In the genomic region with DNA sequence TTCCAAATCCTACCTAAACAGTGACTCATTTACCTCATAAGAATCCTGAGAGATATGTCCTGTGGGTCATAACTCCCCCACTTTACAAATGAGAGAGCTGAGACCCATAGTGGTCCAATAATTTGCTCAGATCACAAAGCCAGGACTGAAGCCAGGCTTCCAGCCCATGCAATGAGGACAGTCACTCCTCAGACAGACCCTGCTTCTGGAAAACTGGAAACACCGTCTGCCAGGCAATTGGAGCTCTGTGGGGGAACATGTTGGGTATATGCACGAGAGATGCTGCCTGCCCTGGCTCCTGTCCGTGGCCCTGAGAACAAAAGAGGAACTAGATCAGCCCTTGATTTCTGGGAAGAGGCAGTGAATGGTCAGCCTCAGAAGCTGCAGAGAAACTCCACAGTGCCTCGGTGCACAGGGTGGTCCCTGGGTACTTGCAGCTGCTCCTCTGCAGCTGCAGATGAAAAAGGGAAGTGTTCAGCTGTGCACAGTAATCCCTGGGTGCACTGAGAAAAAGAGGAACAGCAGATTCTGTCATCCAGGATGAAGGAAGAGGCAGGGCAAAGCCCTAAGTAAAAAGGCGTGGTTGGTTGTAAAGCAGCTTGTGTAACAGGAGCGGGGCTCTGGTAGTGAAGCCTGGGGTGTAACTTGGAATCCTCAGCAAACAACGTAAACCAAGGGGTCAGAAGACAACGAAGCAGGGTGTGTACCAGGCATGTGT, we compare ENCODE assay signal across 8 mouse cellular contexts. TPM values are rescaled to one million over a fixed set of nuclear protein-coding genes. Genes with fewer than 3 reads are reported as not detected.
A peak's percentile ranks its signal among the peaks of the same experiment; 100 is the strongest.
DNase-seq lines count a peak whose midpoint lies in the region; ATAC-seq and TF ChIP-seq lines count a peak whose summit lies in the region.
"Had no signal": no experiment of that assay in that cellular context is flagged by ENCODE, and none has a peak within 500 bp of the region (broad histone marks: within the 10 kb centered on the region; RNA-seq: fewer than 3 reads in every experiment).

No protein-coding gene starts in this region.

- H3K4me2 ChIP-seq in liver, embryonic 12.5 days = no peak overlapping the region
- peak overlapping the region; percentile 52 for H3K4me2 ChIP-seq in myocyte (ENCODE audit: low read depth)
- H3K4me2 ChIP-seq: stomach, embryonic 15.5 days had no signal

- WGBS in liver, embryonic 12.5 days (ENCODE audit: insufficient replicate concordance) = 11% methylated on average over 8 of the region's 8 CpGs

- no peaks in the 10 kb centered on the region for H3K27me3 ChIP-seq in liver, embryonic 12.5 days (replicated peaks)
- no peaks in the 10 kb centered on the region for H3K27me3 ChIP-seq in myocyte (ENCODE audit: control insufficient read depth, insufficient read depth, insufficient read length)
- H3K27me3 ChIP-seq: stomach, embryonic 15.5 days had no signal

- no peak overlapping the region for H3K9ac ChIP-seq in liver, embryonic 12.5 days
- H3K9ac ChIP-seq: stomach, embryonic 15.5 days had no signal

- H3K36me3 ChIP-seq in liver, embryonic 12.5 days = no peaks in the 10 kb centered on the region
- H3K36me3 ChIP-seq in myocyte (ENCODE audit: control insufficient read depth, insufficient read depth) = no peaks in the 10 kb centered on the region
- H3K36me3 ChIP-seq: stomach, embryonic 15.5 days had no signal

- no peak for ATAC-seq in liver, embryonic 12.5 days

- TF ChIP-seq POLR2A in brain, embryonic 14.5 days (IDR thresholded peaks at IDR 0.05; ENCODE audit: borderline replicate concordance, extremely low read depth, insufficient read depth, insufficient read length, poor library complexity, severe bottlenecking) = no peak
- no peak for TF ChIP-seq POLR2A in myocyte (IDR thresholded peaks at IDR 0.05; ENCODE audit: insufficient read length, low read depth)

- no peak overlapping the region for H3K4me3 ChIP-seq in liver, embryonic 12.5 days
- H3K4me3 ChIP-seq in myocyte = no peak overlapping the region
- H3K4me3 ChIP-seq in left cerebral cortex, adult 2 months = no peak overlapping the region
- H3K4me3 ChIP-seq: stomach, embryonic 15.5 days had no signal

- no peak overlapping the region for H3K27ac ChIP-seq in liver, embryonic 12.5 days
- no peak overlapping the region for H3K27ac ChIP-seq in left cerebral cortex, adult 2 months
- H3K27ac ChIP-seq: stomach, embryonic 15.5 days had no signal

- TF ChIP-seq CTCF in brain, embryonic 14.5 days (IDR thresholded peaks at IDR 0.05; ENCODE audit: borderline replicate concordance, extremely low read depth, insufficient read depth, insufficient read length) = no peak
- TF ChIP-seq CTCF in left cerebral cortex, adult 2 months (IDR thresholded peaks at IDR 0.05) = no peak

- intact Hi-C loops in heart, postnatal 25 days (cut with DNase I) = loop anchor here (5.0 kb wide), 1 partner anchor 38 kb away; no protein-coding TSS in a partner anchor
- intact Hi-C loops in left cerebral cortex, adult 2 months (cut with DNase I) = no loop called here

- DNase-seq in liver = peak; percentile 26
- DNase-seq in brain, embryonic 14.5 days (ENCODE audit: low read depth) = peak; percentile 18
- peak; percentile 37 for DNase-seq in heart, postnatal 25 days (ENCODE audit: low spot score)
- DNase-seq in adrenal gland, adult 8-10 months = no peak
- no peak for DNase-seq in left cerebral cortex, adult 2 months (ENCODE audit: extremely low spot score in 1 of 2, low spot score in 2 of 2)

- peaks cover 4% of the 10 kb centered on the region for H3K4me1 ChIP-seq in liver, embryonic 12.5 days

- no peaks in the 10 kb centered on the region for H3K9me3 ChIP-seq in liver, embryonic 12.5 days (replicated peaks)
- H3K9me3 ChIP-seq: stomach, embryonic 15.5 days had no signal

- H3K79me2 ChIP-seq in myocyte (ENCODE audit: control insufficient read depth, insufficient read depth) = no peaks in the 10 kb centered on the region

- no peak overlapping the region for H3ac ChIP-seq in myocyte (ENCODE audit: control insufficient read depth, insufficient read length)

TF ChIP-seq in myocyte, 11 proteins besides CTCF, POLR2A, EP300 and RAD21:
- TF ChIP-seq MYOD1 (IDR thresholded peaks at IDR 0.05; ENCODE audit: control insufficient read depth in 1 of 3, insufficient read length in 2 of 3, low read depth in 2 of 3) (peak in 2 of 3 experiments; percentile 65 to 80), USF1 (IDR thresholded peaks at IDR 0.05; ENCODE audit: low read depth) (no peak), MYOG (IDR thresholded peaks at IDR 0.05; ENCODE audit: control insufficient read depth in 1 of 3, insufficient read depth in 1 of 3, insufficient read length in 2 of 3, low read depth in 2 of 3) (peak in 2 of 3 experiments; percentile 27 to 75), TCF12 (IDR thresholded peaks at IDR 0.05; ENCODE audit: insufficient read depth, poor library complexity, severe bottlenecking) (peak; percentile 57)

RNA-seq across cellular contexts. Expression of gene Lifr, which starts 5.5 kb away (rescaled TPM):
- 19.8 and 24.9 TPM in 2 replicates for polyA plus RNA-seq in liver, embryonic 12.5 days (2016; fragmentation: Nextera tagmentation; extraction: Ambion mirVana)
- 3.1 and 11.8 TPM in 2 replicates for polyA plus RNA-seq in brain, embryonic 14.5 days (2012; rRNA removed)
- total RNA-seq in heart, postnatal 25 days (2021) = 10 to 100 TPM; 53.8 to 63.4 TPM
- polyA plus RNA-seq in myocyte (2012; fragmentation: generic; extraction: Trizol) = 14.8 TPM
- total RNA-seq in adrenal gland, adult 8-10 months (2022) = 10 to 100 TPM; 44.0 to 95.8 (median 70.5) TPM
- 10 to 100 TPM; 47.8 to 56.1 TPM for total RNA-seq in left cerebral cortex, adult 2 months (2021)

Comparison
In these comparisons a context has a peak if more than half of its experiments do, and no peak if none do; other contexts are left out.
1. DNase-seq: peak in liver (single experiment), brain, embryonic 14.5 days (single experiment) and heart, postnatal 25 days (single experiment); none in adrenal gland, adult 8-10 months (single experiment) and left cerebral cortex, adult 2 months (0 of 2).